Mouse (Mus musculus): ENCODE data around the gene Lyzl4. TPM values are rescaled to one million over a fixed set of nuclear protein-coding genes. Genes with fewer than 3 reads are reported as not detected.

Lyzl4 gene
- polyA plus RNA-seq, 1 experiment from 2014 or later = not detected

GRCm38 (mm10) chr9:121614241-121614757 is 27.6 kb downstream of the Lyzl4 start:
- Histone ChIP-seq H3K36me3 (ENCODE audit: control insufficient read depth, insufficient read depth, low read length) (no peaks in the 10 kb centered on the region), H3K27me3 (ENCODE audit: control insufficient read depth, insufficient read depth, low read length) (peaks cover 3% of the 10 kb centered on the region), H3K4me1 (ENCODE audit: control insufficient read depth in 2 of 2, insufficient read depth in 2 of 2, low read length in 2 of 2) (peaks cover 8 to 9% of the 10 kb centered on the region in 2 experiments), H3K27ac (replicated peaks in 1 of 2; ENCODE audit: control insufficient read depth in 1 of 2, insufficient read depth in 1 of 2, low read depth in 2 of 2, low read length in 2 of 2) (no peak overlapping the region), H3K9ac (ENCODE audit: low read length) (no peak overlapping the region), H3K9me3 (ENCODE audit: control insufficient read depth, low read length) (no peaks in the 10 kb centered on the region), H3K4me2 (ENCODE audit: low read length) (no peak overlapping the region), H3K4me3 (ENCODE audit: control insufficient read depth in 1 of 2, insufficient read depth in 1 of 2, low read depth in 1 of 2, low read length in 2 of 2) (no peak overlapping the region)
- no peak for ATAC-seq (ENCODE audit: insufficient number of reproducible peaks, insufficient read depth, low FRiP score, low read depth)

- WGBS = 10% methylated on average over 5 of the region's 5 CpGs
- no peak overlapping the region for H3K4me2 ChIP-seq (ENCODE audit: low read length)
- no peaks in the 10 kb centered on the region for H3K9me3 ChIP-seq (ENCODE audit: control insufficient read depth, low read length)
- peak; percentile 55 for ATAC-seq (ENCODE audit: insufficient number of reproducible peaks, insufficient read depth, low FRiP score, low read depth)
- H3K36me3 ChIP-seq (ENCODE audit: control insufficient read depth, insufficient read depth, low read length) = no peaks in the 10 kb centered on the region
- no peak overlapping the region for H3K9ac ChIP-seq (ENCODE audit: low read length)
- peaks cover 8 to 9% of the 10 kb centered on the region in 2 experiments for H3K4me1 ChIP-seq (ENCODE audit: control insufficient read depth in 2 of 2, insufficient read depth in 2 of 2, low read length in 2 of 2)
- H3K4me3 ChIP-seq (ENCODE audit: control insufficient read depth in 1 of 2, insufficient read depth in 1 of 2, low read depth in 1 of 2, low read length in 2 of 2) = no peak overlapping the region
- no peak overlapping the region for H3K27ac ChIP-seq (replicated peaks in 1 of 2; ENCODE audit: control insufficient read depth in 1 of 2, insufficient read depth in 1 of 2, low read depth in 2 of 2, low read length in 2 of 2)
- H3K27me3 ChIP-seq (ENCODE audit: control insufficient read depth, insufficient read depth, low read length) = peaks cover 3% of the 10 kb centered on the region
These were observed 28.7 kb downstream of the Lyzl4 start for GRCm38 (mm10) chr9:121613192-121613591.

DNA sequence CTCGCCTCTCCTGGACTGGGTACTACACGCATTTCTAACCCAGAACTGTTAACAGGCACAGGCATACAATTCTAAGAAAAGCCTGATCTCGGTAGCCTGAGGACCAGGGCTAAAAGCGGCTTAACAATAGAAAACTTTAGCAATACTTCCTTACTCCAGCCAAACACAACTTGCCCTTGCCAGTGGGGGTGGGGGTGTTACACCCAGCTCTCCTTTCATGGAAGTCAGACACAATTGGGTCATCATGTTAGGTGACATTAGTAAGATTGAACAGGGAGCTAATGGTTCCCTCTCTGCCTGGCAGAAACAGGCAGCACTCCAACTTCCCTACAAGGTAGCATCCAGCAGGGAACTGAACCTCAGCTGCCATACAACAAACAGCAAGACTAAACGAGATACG is 32.5 kb downstream of the Lyzl4 start:
- Histone ChIP-seq H3K4me2 (ENCODE audit: low read length) (no peak overlapping the region), H3K36me3 (ENCODE audit: control insufficient read depth, insufficient read depth, low read length) (no peaks in the 10 kb centered on the region), H3K27ac (replicated peaks in 1 of 2; ENCODE audit: control insufficient read depth in 1 of 2, insufficient read depth in 1 of 2, low read depth in 2 of 2, low read length in 2 of 2) (no peak overlapping the region), H3K4me3 (ENCODE audit: control insufficient read depth in 1 of 2, insufficient read depth in 1 of 2, low read depth in 1 of 2, low read length in 2 of 2) (no peak overlapping the region), H3K9ac (ENCODE audit: low read length) (no peak overlapping the region), H3K9me3 (ENCODE audit: control insufficient read depth, low read length) (no peaks in the 10 kb centered on the region), H3K4me1 (ENCODE audit: control insufficient read depth in 2 of 2, insufficient read depth in 2 of 2, low read length in 2 of 2) (peaks cover 8 to 9% of the 10 kb centered on the region in 2 experiments), H3K27me3 (ENCODE audit: control insufficient read depth, insufficient read depth, low read length) (peaks cover 12% of the 10 kb centered on the region)
- ATAC-seq (ENCODE audit: insufficient number of reproducible peaks, insufficient read depth, low FRiP score, low read depth) = no peak
- 59% methylated on average over 6 of the region's 6 CpGs for WGBS

- Histone ChIP-seq H3K9ac (ENCODE audit: low read length) (no peak overlapping the region), H3K4me3 (ENCODE audit: control insufficient read depth in 1 of 2, insufficient read depth in 1 of 2, low read depth in 1 of 2, low read length in 2 of 2) (no peak overlapping the region), H3K4me2 (ENCODE audit: low read length) (no peak overlapping the region), H3K27me3 (ENCODE audit: control insufficient read depth, insufficient read depth, low read length) (peaks cover 12% of the 10 kb centered on the region), H3K9me3 (ENCODE audit: control insufficient read depth, low read length) (no peaks in the 10 kb centered on the region), H3K4me1 (ENCODE audit: control insufficient read depth in 2 of 2, insufficient read depth in 2 of 2, low read length in 2 of 2) (no peaks in the 10 kb centered on the region), H3K36me3 (ENCODE audit: control insufficient read depth, insufficient read depth, low read length) (no peaks in the 10 kb centered on the region), H3K27ac (replicated peaks in 1 of 2; ENCODE audit: control insufficient read depth in 1 of 2, insufficient read depth in 1 of 2, low read depth in 2 of 2, low read length in 2 of 2) (no peak overlapping the region)
- WGBS = 44% methylated on average over 1 of the region's 1 CpGs
- ATAC-seq (ENCODE audit: insufficient number of reproducible peaks, insufficient read depth, low FRiP score, low read depth) = no peak
These were observed 35.3 kb downstream of the Lyzl4 start for GRCm38 (mm10) chr9:121606498-121607096.

- peaks cover 12% of the 10 kb centered on the region for H3K27me3 ChIP-seq (ENCODE audit: control insufficient read depth, insufficient read depth, low read length)
- no peaks in the 10 kb centered on the region for H3K36me3 ChIP-seq (ENCODE audit: control insufficient read depth, insufficient read depth, low read length)
- no peak for ATAC-seq (ENCODE audit: insufficient number of reproducible peaks, insufficient read depth, low FRiP score, low read depth)
- no peaks in the 10 kb centered on the region for H3K9me3 ChIP-seq (ENCODE audit: control insufficient read depth, low read length)
- H3K4me2 ChIP-seq (ENCODE audit: low read length) = no peak overlapping the region
- peaks cover 0 to 1% of the 10 kb centered on the region in 2 experiments; a peak in 2 of 4 replicates for H3K4me1 ChIP-seq (ENCODE audit: control insufficient read depth in 2 of 2, insufficient read depth in 2 of 2, low read length in 2 of 2)
- H3K4me3 ChIP-seq (ENCODE audit: control insufficient read depth in 1 of 2, insufficient read depth in 1 of 2, low read depth in 1 of 2, low read length in 2 of 2) = no peak overlapping the region
- H3K27ac ChIP-seq (replicated peaks in 1 of 2; ENCODE audit: control insufficient read depth in 1 of 2, insufficient read depth in 1 of 2, low read depth in 2 of 2, low read length in 2 of 2) = no peak overlapping the region
- 53% methylated on average over 12 of the region's 12 CpGs for WGBS
- H3K9ac ChIP-seq (ENCODE audit: low read length) = no peak overlapping the region
These were observed 36.2 kb downstream of the Lyzl4 start for GRCm38 (mm10) chr9:121605414-121606278.

DNA sequence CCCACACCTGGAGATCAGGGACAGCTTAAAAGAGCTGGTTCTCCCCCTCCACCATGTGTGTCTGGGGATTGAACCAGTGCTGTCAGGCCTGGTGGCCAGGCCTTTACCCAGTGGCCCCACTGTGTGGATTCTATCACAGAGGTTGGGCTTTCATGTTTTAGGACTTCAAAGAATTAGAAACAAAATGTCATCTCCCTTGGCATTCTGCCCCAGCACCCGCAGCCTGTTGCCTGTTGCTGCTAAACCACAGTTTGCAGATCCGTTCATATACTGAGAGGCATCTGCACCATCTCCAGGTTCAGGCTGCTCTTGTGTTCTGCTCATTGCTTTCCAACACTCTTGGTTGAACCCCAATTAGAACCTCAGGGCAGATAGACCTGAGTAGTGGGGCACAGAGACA is 39.5 kb downstream of the Lyzl4 start:
- Histone ChIP-seq H3K27ac (replicated peaks in 1 of 2; ENCODE audit: control insufficient read depth in 1 of 2, insufficient read depth in 1 of 2, low read depth in 2 of 2, low read length in 2 of 2) (no peak overlapping the region), H3K4me1 (ENCODE audit: control insufficient read depth in 2 of 2, insufficient read depth in 2 of 2, low read length in 2 of 2) (peaks cover 0 to 3% of the 10 kb centered on the region in 2 experiments; a peak in 2 of 4 replicates), H3K4me2 (ENCODE audit: low read length) (no peak overlapping the region), H3K36me3 (ENCODE audit: control insufficient read depth, insufficient read depth, low read length) (no peaks in the 10 kb centered on the region), H3K27me3 (ENCODE audit: control insufficient read depth, insufficient read depth, low read length) (peaks cover 6% of the 10 kb centered on the region), H3K9me3 (ENCODE audit: control insufficient read depth, low read length) (no peaks in the 10 kb centered on the region), H3K4me3 (ENCODE audit: control insufficient read depth in 1 of 2, insufficient read depth in 1 of 2, low read depth in 1 of 2, low read length in 2 of 2) (no peak overlapping the region), H3K9ac (ENCODE audit: low read length) (no peak overlapping the region)
- ATAC-seq (ENCODE audit: insufficient number of reproducible peaks, insufficient read depth, low FRiP score, low read depth) = no peak
- WGBS = 84% methylated on average over 2 of the region's 2 CpGs

DNA sequence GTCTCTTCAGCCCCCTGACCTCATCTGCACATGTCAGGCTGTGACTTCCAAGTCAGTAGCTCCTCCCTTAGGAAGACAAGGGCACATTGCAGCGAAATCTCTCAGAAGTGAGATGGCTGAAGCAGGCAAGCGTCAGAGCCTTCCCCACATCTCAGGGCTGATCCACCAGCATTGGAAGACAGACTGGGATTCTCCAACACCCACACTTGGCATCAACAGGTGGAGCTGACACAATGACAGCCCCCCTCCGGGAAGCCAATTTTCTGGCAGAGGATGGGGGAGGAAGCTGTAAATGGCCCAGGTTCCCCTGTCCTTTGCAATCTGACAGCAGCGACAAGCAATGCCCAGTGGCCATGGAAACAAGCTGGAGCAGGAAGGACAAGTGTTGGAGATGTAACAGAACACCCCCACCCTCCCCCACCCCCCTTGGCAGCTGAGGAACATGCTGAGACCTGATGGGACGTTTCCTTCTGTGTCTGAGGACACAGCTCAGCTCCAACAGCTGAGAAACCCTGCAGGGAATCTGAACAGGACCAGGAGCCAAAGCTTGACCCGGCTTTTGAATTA is 41.0 kb downstream of the Lyzl4 start:
- Histone ChIP-seq H3K27me3 (ENCODE audit: control insufficient read depth, insufficient read depth, low read length) (0 out of 2 replicates have a peak, but pooled peaks cover 2% of the 10 kb centered on the region), H3K4me3 (ENCODE audit: control insufficient read depth in 1 of 2, insufficient read depth in 1 of 2, low read depth in 1 of 2, low read length in 2 of 2) (no peak overlapping the region), H3K4me1 (ENCODE audit: control insufficient read depth in 2 of 2, insufficient read depth in 2 of 2, low read length in 2 of 2) (peaks cover 0 to 3% of the 10 kb centered on the region in 2 experiments; a peak in 2 of 4 replicates), H3K36me3 (ENCODE audit: control insufficient read depth, insufficient read depth, low read length) (no peaks in the 10 kb centered on the region), H3K9me3 (ENCODE audit: control insufficient read depth, low read length) (no peaks in the 10 kb centered on the region), H3K4me2 (ENCODE audit: low read length) (no peak overlapping the region), H3K27ac (replicated peaks in 1 of 2; ENCODE audit: control insufficient read depth in 1 of 2, insufficient read depth in 1 of 2, low read depth in 2 of 2, low read length in 2 of 2) (no peak overlapping the region), H3K9ac (ENCODE audit: low read length) (no peak overlapping the region)
- ATAC-seq (ENCODE audit: insufficient number of reproducible peaks, insufficient read depth, low FRiP score, low read depth) = no peak
- 20% methylated on average over 6 of the region's 6 CpGs for WGBS

Data from heart, embryonic 14.5 days (tissue).